Mouse (Mus musculus): ENCODE measurements around the gene Gm10553.
"Not testable (repeated sequence)": the region's sequence is repeated elsewhere in the genome, so short reads cannot be mapped to it uniquely, and the experiment has no call there.

DNA sequence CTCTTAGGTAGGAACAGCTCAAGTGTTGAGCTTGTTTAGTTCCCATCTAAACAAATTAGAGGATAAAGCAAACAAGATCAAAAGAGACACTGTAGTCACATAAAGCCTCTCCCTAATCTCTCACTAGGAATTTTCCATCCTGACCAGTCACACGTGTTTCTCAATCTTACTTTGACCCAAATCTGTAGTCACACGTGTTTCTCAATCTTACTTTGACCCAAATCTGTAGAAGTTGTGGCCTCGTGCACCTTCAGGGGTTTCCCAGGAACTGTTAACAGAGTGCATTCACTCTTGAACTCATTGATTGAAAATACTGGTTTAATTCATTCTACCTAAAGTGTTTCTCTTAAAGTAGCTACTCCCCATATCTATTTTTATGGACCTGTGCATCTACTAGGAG lies 26.9 kb upstream of the Gm10553 start:
- TF ChIP-seq POLR2A (IDR thresholded peaks at IDR 0.05; ENCODE audit: low read depth, low read length); CTCF (IDR thresholded peaks at IDR 0.05; ENCODE audit: extremely low read depth, insufficient read length, insufficient replicate concordance, low read depth, low read length): not testable (repeated sequence)

Measured in small intestine, adult 2 months (tissue).